Mouse (Mus musculus) limb, embryonic 15.5 days (tissue): Measurements from ENCODE around the gene Zbtb43. TPM values are rescaled to one million over a fixed set of nuclear protein-coding genes. Genes with fewer than 3 reads are reported as not detected.
A peak's percentile ranks its signal among the peaks of the same experiment; 100 is the strongest.

Source experiments
- ATAC-seq: fragments of 200-750 bp; cut with Nextera tagmentation; 2 replicates; pipeline ENCODE4 v1.8.0; 2017; ENCODE audit warnings: low read depth, moderate TSS enrichment; ENCODE audit not compliant: insufficient number of reproducible peaks, low FRiP score, low TSS enrichment
- H3K27ac ChIP-seq: fragments of 300-500 bp; sonication (generic); 2 replicates; pipeline ENCODE4 v1.5.1; 2015; ENCODE audit warnings: moderate library complexity, mild to moderate bottlenecking, inconsistent platforms
- H3K27me3 ChIP-seq: fragments of 300-500 bp; sonication (generic); 2 replicates; pipeline ENCODE4 v1.6.1; 2015; ENCODE audit warnings: inconsistent platforms
- H3K36me3 ChIP-seq: fragments of 300-500 bp; sonication (generic); 2 replicates; pipeline ENCODE4 v1.6.1; 2015; ENCODE audit warnings: inconsistent platforms
- H3K4me1 ChIP-seq: fragments of 300-500 bp; sonication (generic); 2 replicates; pipeline ENCODE4 v1.6.1; 2015; ENCODE audit warnings: inconsistent platforms
- H3K4me2 ChIP-seq: fragments of 300-500 bp; sonication (generic); 2 replicates; pipeline ENCODE4 v1.6.1; 2015; ENCODE audit warnings: mild to moderate bottlenecking, inconsistent platforms
- H3K4me3 ChIP-seq: fragments of 300-500 bp; sonication (generic); 2 replicates; pipeline ENCODE4 v1.5.1; 2015; ENCODE audit warnings: mild to moderate bottlenecking, inconsistent platforms
- H3K9ac ChIP-seq: fragments of 300-500 bp; sonication (generic); 2 replicates; pipeline ENCODE4 v1.6.1; 2015; ENCODE audit warnings: inconsistent platforms
- H3K9me3 ChIP-seq: fragments of 300-500 bp; sonication (generic); 2 replicates; pipeline ENCODE4 v1.6.1; 2016; ENCODE audit warnings: inconsistent platforms
- WGBS: fragments of 180-500 bp; shearing (Covaris S2); methylation state at CpG from one replicate; pipeline ENCODE4 v1.1.7; 2015; 5-methylcytosine and 5-hydroxymethylcytosine counted together
- polyA plus RNA-seq: library from polyadenylated mRNA; unstranded; fragments of >200 nt; fragmentation: Nextera tagmentation; extraction: Ambion mirVana; gene quantifications from 2 replicates; pipeline ENCODE4 v1.2.1, GENCODE M21; 2015

Zbtb43 gene
- polyA plus RNA-seq, 1 experiment from 2014 or later: 19.0 TPM

DNA sequence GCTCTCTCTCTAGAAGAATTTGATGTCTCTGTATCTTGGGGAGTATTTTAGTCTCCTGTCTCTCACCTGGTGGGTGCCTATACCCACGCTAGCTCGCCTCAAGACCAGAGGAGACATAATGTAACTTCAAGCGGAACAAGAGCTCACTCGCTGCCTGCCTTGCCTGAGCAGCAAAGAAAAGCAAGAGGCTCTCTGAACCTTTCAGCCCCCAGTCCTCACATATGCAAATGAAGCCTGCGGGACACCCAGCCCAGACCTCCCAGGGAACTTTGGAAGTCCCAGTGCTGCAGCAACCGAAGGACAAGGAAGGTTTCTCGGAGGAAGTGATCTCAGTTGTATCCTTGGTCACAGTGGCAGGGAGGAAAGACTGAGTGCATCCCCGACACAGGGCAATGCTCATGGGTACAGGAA, 28.9 kb downstream of the Zbtb43 start:
- peak overlapping the region; percentile 11; the same call in 1 of the 2 replicates for H3K27ac ChIP-seq
- no peak overlapping the region for H3K9ac ChIP-seq
- 30% methylated on average over 8 of the region's 8 CpGs for WGBS
- no peak overlapping the region for H3K4me2 ChIP-seq
- peaks cover 7% of the 10 kb centered on the region; the same call in 1 of the 2 replicates for H3K27me3 ChIP-seq
- no peak for ATAC-seq
- no peaks in the 10 kb centered on the region for H3K36me3 ChIP-seq
- H3K4me3 ChIP-seq: no peak overlapping the region
- no peaks in the 10 kb centered on the region for H3K9me3 ChIP-seq
- peaks cover 27% of the 10 kb centered on the region for H3K4me1 ChIP-seq

DNA sequence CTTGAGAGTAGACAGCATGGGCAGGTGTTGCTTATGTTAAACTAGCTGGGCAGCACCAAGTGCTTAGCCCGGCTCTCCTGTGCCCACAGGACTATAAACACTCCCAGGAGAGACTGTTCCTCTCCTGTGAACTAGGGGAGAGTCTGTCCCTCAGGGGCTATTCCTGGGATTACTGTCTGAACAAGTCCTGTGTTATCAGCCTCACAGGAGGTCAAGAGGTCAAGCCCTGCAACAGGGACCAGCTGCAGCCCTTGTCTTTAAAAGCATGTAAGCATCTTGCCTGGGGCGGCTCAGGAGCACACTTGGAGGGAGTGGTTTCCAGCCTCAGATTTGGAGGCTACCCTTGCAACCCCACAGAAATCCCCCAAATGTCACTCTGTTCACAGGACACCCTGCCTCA, 30.0 kb downstream of the Zbtb43 start:
- no peak overlapping the region for H3K27ac ChIP-seq
- peaks cover 24% of the 10 kb centered on the region for H3K4me1 ChIP-seq
- H3K36me3 ChIP-seq: no peaks in the 10 kb centered on the region
- no peak overlapping the region for H3K4me2 ChIP-seq
- H3K4me3 ChIP-seq: no peak overlapping the region
- no peak for ATAC-seq
- no peaks in the 10 kb centered on the region for H3K9me3 ChIP-seq
- whole genome bisulfite sequencing: 34% methylated on average over 2 of the region's 2 CpGs
- H3K27me3 ChIP-seq: peaks cover 7% of the 10 kb centered on the region; the same call in 1 of the 2 replicates
- no peak overlapping the region for H3K9ac ChIP-seq

DNA sequence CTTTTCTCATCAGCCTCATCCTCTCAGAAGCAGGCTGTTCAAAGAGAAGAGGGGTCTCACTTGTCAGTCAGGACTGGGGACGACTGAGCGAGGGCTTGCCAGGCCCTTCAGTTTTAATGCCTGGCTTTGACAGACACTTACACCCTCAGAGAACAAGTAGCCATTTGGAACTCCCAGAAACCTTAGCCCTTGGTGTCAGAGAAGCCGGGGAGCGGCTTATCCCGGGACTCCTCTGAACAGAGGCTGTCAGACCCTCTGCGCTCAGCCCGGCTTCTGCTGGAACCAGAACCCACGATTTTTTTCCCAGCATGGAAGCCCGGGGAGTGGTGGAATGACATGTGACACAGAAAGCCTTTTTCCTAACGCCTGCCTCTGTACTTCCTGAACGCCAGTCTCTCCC, 31.2 kb downstream of the Zbtb43 start:
- H3K4me3 ChIP-seq: no peak overlapping the region
- no peak overlapping the region for H3K9ac ChIP-seq
- H3K27ac ChIP-seq: no peak overlapping the region
- no peak overlapping the region for H3K4me2 ChIP-seq
- H3K27me3 ChIP-seq: peaks cover 7% of the 10 kb centered on the region; the same call in 1 of the 2 replicates
- no peaks in the 10 kb centered on the region for H3K9me3 ChIP-seq
- WGBS: 48% methylated on average over 11 of the region's 11 CpGs
- no peak for ATAC-seq
- H3K4me1 ChIP-seq: peaks cover 24% of the 10 kb centered on the region
- no peaks in the 10 kb centered on the region for H3K36me3 ChIP-seq

DNA sequence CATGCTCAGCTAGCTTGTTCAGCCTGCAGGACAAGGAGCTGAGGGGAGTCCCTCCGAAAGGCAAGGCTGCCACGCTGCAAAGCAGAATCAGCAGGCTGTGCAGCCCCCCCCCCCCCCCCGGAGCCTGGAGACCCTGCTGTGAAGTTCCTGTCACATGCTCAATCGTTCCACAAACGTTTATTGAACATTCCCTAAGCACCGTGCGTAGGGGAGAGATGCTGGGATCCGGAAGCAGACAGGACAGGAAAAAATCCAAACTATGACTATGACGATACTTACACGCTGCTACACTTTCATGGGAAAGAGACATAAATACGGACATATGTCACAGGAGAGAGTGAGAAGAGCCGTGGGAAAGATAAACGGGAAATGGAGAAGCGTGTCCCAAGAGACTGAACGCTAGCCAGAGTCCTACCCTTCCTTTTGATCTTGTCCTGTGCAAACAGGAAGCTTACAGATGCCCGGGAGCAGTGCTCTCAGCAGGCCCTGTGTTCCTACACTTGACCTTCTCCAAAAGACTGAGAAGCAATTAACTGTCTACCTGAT, 32.3 kb downstream of the Zbtb43 start:
- no peaks in the 10 kb centered on the region for H3K36me3 ChIP-seq
- no peaks in the 10 kb centered on the region for H3K9me3 ChIP-seq
- H3K4me2 ChIP-seq: peak overlapping the region; percentile 37
- peaks cover 7% of the 10 kb centered on the region; the same call in 1 of the 2 replicates for H3K27me3 ChIP-seq
- 2% methylated on average over 16 of the region's 16 CpGs for WGBS
- no peak overlapping the region for H3K27ac ChIP-seq
- no peak for ATAC-seq
- H3K9ac ChIP-seq: no peak overlapping the region
- H3K4me3 ChIP-seq: peak overlapping the region; percentile 11; the same call in 1 of the 2 replicates
- H3K4me1 ChIP-seq: peaks cover 24% of the 10 kb centered on the region

DNA sequence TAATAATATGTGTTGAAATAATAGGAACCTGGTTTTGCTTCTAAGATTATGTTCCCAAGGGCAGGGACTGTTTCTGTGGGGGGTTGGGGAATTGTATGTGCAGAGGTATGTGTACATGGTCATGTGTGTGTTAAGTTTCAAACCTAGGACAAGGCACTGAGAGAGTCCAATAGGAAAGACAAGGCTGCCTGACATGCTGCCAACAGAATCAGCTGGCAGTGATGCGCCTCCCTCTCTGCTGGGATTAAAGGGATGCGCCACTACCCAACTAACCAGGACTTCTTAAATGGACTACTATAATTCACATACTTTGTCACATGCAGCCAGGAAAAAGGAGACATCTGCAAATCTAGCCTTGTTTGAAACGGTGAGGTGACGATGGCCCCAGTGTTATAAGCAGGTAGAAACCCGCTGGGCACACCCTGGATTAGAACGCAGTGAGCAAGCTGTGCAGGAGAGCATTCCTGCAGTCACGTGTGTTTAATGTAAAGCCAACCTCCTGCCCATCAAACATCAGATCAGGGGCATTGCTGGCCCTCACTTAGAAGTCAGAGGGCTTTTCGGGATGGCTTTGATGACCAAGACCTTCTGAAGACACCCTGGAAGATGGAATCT, 33.2 kb downstream of the Zbtb43 start:
- no peak for ATAC-seq
- 39% methylated on average over 8 of the region's 8 CpGs for WGBS
- Histone ChIP-seq H3K4me3 (no peak overlapping the region), H3K4me1 (peaks cover 24% of the 10 kb centered on the region), H3K9me3 (no peaks in the 10 kb centered on the region), H3K36me3 (no peaks in the 10 kb centered on the region), H3K9ac (no peak overlapping the region), H3K27ac (no peak overlapping the region), H3K27me3 (peaks cover 7% of the 10 kb centered on the region; the same call in 1 of the 2 replicates), H3K4me2 (no peak overlapping the region)

DNA sequence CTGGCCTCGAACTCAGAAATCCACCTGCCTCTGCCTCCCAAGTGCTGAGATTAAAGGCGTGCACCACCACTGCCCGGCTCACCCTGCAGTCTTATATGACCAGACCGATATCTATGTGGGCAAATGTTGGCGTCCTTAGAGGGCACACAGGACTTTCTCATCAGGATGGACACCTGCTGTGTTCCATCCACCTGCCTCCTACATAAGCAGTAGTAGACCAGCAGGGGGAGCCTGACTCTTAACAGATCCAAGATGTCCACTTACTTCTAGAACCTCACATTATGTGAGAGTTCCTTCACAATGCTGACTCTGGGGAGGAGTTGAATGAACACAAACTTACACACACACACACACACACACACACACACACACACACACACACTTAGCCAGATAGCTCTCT, 35.5 kb downstream of the Zbtb43 start:
- Histone ChIP-seq H3K27me3 (no peaks in the 10 kb centered on the region), H3K4me1 (peaks cover 31% of the 10 kb centered on the region), H3K4me3 (no peak overlapping the region), H3K9ac (no peak overlapping the region), H3K36me3 (no peaks in the 10 kb centered on the region), H3K27ac (no peak overlapping the region), H3K9me3 (no peaks in the 10 kb centered on the region), H3K4me2 (no peak overlapping the region)
- no peak for ATAC-seq
- 53% methylated on average over 5 of the region's 5 CpGs for WGBS

DNA sequence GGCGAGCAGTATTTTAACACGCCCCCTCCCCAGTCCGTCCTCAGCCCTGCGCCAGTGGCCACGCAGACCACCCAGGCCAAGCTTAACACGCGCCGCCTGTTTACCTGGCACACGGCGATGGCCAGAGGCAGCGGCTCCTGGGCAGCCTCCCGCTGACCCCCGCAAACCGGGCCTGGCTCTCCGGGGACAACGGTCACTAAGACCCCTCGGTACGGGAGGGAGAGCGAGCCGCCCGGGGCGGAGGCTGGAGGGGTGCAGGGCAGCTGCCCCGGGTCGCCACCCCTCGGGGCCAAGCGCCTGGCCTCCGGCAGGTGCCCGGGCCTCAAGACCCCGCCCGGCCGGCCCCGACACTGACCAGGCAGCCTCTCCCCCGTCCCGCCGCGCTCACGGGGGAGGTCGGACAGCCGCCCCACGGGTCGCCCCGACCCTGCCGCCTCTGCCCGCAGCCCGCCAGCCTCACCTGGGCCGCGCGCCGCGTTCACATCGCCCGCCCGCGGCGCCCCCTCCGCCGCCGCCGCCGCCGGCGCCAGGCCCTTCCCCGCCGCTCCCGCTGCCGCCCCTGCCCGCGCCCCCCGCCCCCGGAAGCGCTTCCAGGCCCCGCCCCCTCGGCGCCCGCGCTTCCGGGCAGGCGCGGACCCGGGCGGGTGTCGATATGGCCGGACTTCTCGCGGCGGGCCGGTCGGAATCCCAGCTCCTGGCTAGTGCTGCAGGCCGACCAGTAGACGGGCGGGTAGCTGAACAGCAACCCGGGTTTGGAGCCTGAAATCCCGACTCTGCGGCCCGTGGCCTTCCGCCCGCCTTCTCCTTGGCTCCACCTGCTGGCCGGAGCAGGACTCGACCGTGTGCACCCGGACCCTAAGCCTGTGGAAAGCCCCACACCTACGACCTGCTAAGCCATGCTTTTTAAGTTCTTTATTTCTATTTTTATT, 37.3 kb downstream of the Zbtb43 start, which contains the start of gene Zbtb34:
TSS of gene Zbtb34 (minus strand) at position 554 of the 929 bp plus-strand sequence.
- Histone ChIP-seq H3K27me3 (no peaks in the 10 kb centered on the region), H3K9ac (peak within 1 kb of the TSS; percentile 88), H3K9me3 (no peaks in the 10 kb centered on the region), H3K27ac (peak within 1 kb of the TSS; percentile 79), H3K4me1 (peaks cover 26% of the 10 kb centered on the region), H3K36me3 (peaks cover 13% of the 10 kb centered on the region), H3K4me3 (peak within 1 kb of the TSS; percentile 95), H3K4me2 (peak within 1 kb of the TSS; percentile 81)
- peak; percentile 64; the same call in 1 of the 2 replicates for ATAC-seq
- under 1% methylated on average over 93 of the region's 102 CpGs for WGBS

DNA sequence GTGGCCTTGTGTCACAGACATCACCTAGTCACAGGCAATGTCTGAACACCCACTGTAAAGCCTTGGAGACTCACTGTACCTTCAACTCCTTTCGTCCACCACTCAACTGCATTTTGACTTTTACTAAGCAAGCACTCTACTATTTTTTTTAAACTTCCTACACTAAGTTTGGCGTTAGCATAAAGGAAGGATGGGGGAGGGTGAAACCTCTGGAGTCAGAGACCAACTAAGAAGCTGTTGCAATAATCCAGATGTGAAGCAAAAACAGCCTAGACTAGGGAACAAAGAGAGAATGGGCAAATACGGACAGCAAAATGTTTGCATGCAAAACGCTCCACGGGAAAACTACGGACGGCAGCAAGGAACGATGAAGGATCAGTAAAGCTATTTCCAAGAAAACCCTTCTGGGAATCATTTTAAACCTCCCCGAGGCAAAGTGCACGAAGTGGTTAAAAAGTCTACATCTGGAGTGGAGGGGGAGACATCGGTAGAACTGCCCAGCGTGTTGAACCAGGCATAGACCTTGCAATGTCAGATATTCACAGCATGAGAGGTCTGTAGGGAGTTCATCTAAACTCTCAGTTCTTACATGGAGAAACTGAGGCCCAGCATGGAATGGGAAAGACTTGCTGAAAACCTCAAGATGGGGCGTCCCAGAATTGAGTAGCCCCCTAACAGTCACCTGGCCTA, 38.1 kb downstream of the Zbtb43 start:
- Histone ChIP-seq H3K4me3 (peak overlapping the region; percentile 95), H3K27me3 (no peaks in the 10 kb centered on the region), H3K9me3 (no peaks in the 10 kb centered on the region), H3K27ac (peak overlapping the region; percentile 79), H3K4me1 (peaks cover 18% of the 10 kb centered on the region), H3K9ac (peak overlapping the region; percentile 88), H3K4me2 (peak overlapping the region; percentile 81), H3K36me3 (peaks cover 15% of the 10 kb centered on the region)
- WGBS: 2% methylated on average over 13 of the region's 13 CpGs
- ATAC-seq: no peak

DNA sequence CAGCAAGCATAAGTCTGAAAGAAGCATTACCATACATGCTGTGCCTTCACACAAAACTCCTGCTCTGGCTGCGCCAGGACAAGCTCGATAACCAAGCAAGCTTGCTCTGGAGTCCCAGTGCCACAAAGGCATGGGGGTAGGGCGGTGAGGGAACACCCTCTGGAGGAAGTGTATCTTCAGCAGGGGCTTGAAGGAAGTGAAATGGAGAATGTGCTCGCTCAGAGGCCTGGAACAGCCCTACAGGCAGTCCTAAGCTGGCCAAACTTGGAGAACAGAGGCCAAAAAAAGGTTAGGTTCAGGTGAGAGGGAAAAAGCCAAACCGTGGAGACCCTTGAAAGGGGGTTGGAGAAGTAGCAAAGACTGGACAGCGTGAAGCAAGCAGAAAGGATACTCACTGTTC, 39.0 kb downstream of the Zbtb43 start:
- peaks cover 15% of the 10 kb centered on the region for H3K36me3 ChIP-seq
- no peak overlapping the region for H3K9ac ChIP-seq
- H3K4me3 ChIP-seq: peak overlapping the region; percentile 95
- no peak for ATAC-seq
- 41% methylated on average over 6 of the region's 6 CpGs for WGBS
- H3K4me1 ChIP-seq: peaks cover 15% of the 10 kb centered on the region
- peak overlapping the region; percentile 1; the same call in 1 of the 2 replicates for H3K27ac ChIP-seq
- H3K27me3 ChIP-seq: no peaks in the 10 kb centered on the region
- H3K9me3 ChIP-seq: no peaks in the 10 kb centered on the region
- peak overlapping the region; percentile 81 for H3K4me2 ChIP-seq

DNA sequence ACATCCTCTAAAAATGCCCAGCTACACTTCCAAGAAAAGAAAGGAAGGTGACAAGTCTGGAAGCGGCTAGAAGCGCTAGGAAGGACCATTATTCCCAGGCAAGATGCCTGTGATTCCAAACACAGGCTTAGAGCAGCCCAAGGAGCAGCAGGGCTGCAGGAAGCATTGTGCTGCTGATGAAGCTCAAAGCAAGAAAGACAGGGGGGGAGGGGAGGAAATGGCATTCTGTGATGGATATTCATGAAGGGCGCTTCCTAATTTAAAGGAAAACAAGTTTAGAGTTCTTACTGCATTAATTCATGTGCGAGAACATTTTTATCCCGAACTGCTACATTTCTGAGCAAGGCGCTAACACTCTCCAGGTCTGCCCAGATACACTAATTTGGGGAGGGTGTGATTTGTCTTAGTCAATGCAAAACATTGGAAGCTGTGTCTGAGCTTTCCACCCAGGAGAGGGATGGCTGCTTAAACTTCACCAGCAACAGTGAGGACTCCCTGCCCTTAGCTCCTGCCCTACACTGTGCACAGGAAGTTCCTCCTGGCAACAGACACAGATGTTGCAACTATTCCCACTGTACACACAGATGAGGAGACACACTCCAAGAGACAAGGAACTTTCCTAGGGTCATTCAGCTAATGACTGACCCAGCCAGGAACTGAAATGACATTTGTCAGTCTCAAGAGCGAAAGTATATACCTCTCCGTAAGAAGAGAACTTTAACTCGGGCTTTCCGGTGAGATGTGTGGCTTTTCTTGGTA, 41.5 kb downstream of the Zbtb43 start:
- H3K4me2 ChIP-seq: no peak overlapping the region
- H3K27me3 ChIP-seq: no peaks in the 10 kb centered on the region
- H3K4me3 ChIP-seq: no peak overlapping the region
- H3K36me3 ChIP-seq: peaks cover 30% of the 10 kb centered on the region
- H3K9ac ChIP-seq: no peak overlapping the region
- WGBS: 73% methylated on average over 10 of the region's 10 CpGs
- H3K4me1 ChIP-seq: peaks cover 15% of the 10 kb centered on the region
- no peak overlapping the region for H3K27ac ChIP-seq
- ATAC-seq: no peak
- no peaks in the 10 kb centered on the region for H3K9me3 ChIP-seq

DNA sequence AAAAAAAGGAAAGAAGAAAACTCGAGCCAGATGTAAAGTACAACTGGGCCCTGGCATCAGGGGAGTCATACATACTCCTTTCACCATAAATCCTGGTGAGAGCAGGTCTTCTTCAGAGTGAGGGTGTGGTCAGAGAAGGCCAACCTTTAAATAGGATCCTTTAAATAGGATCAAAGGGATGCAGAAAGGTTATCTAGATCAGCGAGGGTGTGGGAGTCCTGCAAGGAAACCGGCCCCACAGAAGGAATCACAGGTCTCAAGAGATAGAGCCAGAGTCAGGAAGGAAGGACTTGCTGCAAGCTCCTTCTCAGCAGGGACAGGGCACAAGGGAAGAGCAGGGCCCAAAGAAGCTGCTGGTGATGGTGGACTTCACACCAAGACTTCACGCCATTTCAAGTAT, 50.9 kb downstream of the Zbtb43 start:
- WGBS: 64% methylated on average over 4 of the region's 4 CpGs

More for the DNA sequence above, 50.9 kb downstream of the Zbtb43 start:
- no peak overlapping the region for H3K4me2 ChIP-seq
- no peak overlapping the region for H3K9ac ChIP-seq
- no peak for ATAC-seq
- H3K4me3 ChIP-seq: no peak overlapping the region
- H3K36me3 ChIP-seq: peaks cover 35% of the 10 kb centered on the region
- H3K27me3 ChIP-seq: no peaks in the 10 kb centered on the region
- no peaks in the 10 kb centered on the region for H3K9me3 ChIP-seq
- H3K27ac ChIP-seq: no peak overlapping the region
- H3K4me1 ChIP-seq: no peaks in the 10 kb centered on the region
